ENCODE assay signal across 17 mouse cellular contexts in the genomic region with DNA sequence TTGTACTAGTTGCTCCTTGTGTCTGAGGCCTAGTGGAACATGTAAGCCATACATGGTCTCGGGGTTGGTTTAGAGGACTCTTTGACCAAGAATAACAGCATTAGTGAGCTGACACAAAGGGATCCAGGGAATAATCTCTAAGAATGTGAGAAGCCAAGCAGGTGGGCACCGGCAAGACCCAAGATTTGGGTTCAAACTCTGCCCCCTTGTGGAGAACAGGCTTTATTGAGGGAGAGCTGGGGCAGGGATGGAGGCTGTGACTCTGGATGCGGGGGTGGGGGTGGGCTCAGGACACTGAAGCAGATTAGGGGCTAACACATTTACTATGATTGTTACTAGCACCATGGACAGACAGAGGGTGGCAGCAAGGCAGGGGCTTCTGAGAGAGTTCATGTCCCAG. TPM values are rescaled to one million over a fixed set of nuclear protein-coding genes. Genes with fewer than 3 reads are reported as not detected.
A peak's percentile ranks its signal among the peaks of the same experiment; 100 is the strongest.
DNase-seq lines count a peak whose midpoint lies in the region; ATAC-seq and TF ChIP-seq lines count a peak whose summit lies in the region.
"Had no signal": no experiment of that assay in that cellular context is flagged by ENCODE, and none has a peak within 500 bp of the region (broad histone marks: within the 10 kb centered on the region; RNA-seq: fewer than 3 reads in every experiment).

No protein-coding gene starts in this region.

- H3K4me2 ChIP-seq in lung, embryonic 14.5 days = no peak overlapping the region
- no peak overlapping the region for H3K4me2 ChIP-seq in midbrain, embryonic 14.5 days (ENCODE audit: low read length)
- H3K4me2 ChIP-seq: embryonic facial prominence, embryonic 13.5 days; heart, embryonic 15.5 days; liver, embryonic 15.5 days had no signal

- H3K27ac ChIP-seq in lung, embryonic 14.5 days (ENCODE audit: low read depth) = no peak overlapping the region
- H3K27ac ChIP-seq in MEL (ENCODE audit: control insufficient read depth, low read depth, low read length) = no peak overlapping the region
- H3K27ac ChIP-seq in midbrain, embryonic 14.5 days (replicated peaks; ENCODE audit: low read depth, low read length) = no peak overlapping the region
- H3K27ac ChIP-seq in gastrocnemius, adult 2 months = no peak overlapping the region
- H3K27ac ChIP-seq: embryonic facial prominence, embryonic 13.5 days; heart, embryonic 15.5 days; liver, embryonic 15.5 days had no signal

- no peak for TF ChIP-seq EP300 in MEL (IDR thresholded peaks at IDR 0.05; ENCODE audit: low read depth in 1 of 2, low read length in 2 of 2)

- DNase-seq in cerebellum, adult 9-10 months = peak; percentile 34
- DNase-seq in cerebellum, adult 8-10 months = no peak
- DNase-seq in lung, embryonic 14.5 days = no peak
- no peak for DNase-seq in lung, postnatal 14 days
- DNase-seq in MEL (ENCODE audit: low read depth, low spot score) = peak; percentile 24
- peak; percentile 17 for DNase-seq in splenic B cell, adult 2 months (ENCODE audit: low read depth, low spot score)
- DNase-seq in midbrain, embryonic 14.5 days = no peak
- DNase-seq in gastrocnemius, adult 2 months = no peak
- DNase-seq: cerebellum, adult 2 months; gastrocnemius, postnatal 36 days; kidney, adult 9 months; lung, postnatal 10 days; thymus, postnatal 36 days had no signal

- intact Hi-C loops in gastrocnemius, adult 2 months (cut with DNase I) = no loop called here

- H3K9ac ChIP-seq in lung, embryonic 14.5 days = no peak overlapping the region
- no peak overlapping the region for H3K9ac ChIP-seq in MEL (ENCODE audit: control insufficient read depth, low read depth, low read length, poor library complexity, severe bottlenecking)
- H3K9ac ChIP-seq in midbrain, embryonic 14.5 days (replicated peaks; ENCODE audit: low read length) = no peak overlapping the region
- H3K9ac ChIP-seq: embryonic facial prominence, embryonic 13.5 days; heart, embryonic 15.5 days; liver, embryonic 15.5 days had no signal

- H3K4me3 ChIP-seq in lung, embryonic 14.5 days (ENCODE audit: low read depth, low read length) = no peak overlapping the region
- H3K4me3 ChIP-seq in MEL (ENCODE audit: control insufficient read depth in 1 of 2, insufficient read depth in 1 of 2, low read depth in 2 of 2, low read length in 2 of 2) = no peak overlapping the region
- no peak overlapping the region for H3K4me3 ChIP-seq in midbrain, embryonic 14.5 days (replicated peaks; ENCODE audit: low read depth, low read length)
- H3K4me3 ChIP-seq in gastrocnemius, adult 2 months = no peak overlapping the region
- H3K4me3 ChIP-seq: embryonic facial prominence, embryonic 13.5 days; heart, embryonic 15.5 days; liver, embryonic 15.5 days had no signal

- no peaks in the 10 kb centered on the region for H3K4me1 ChIP-seq in lung, embryonic 14.5 days (ENCODE audit: insufficient read depth)
- H3K4me1 ChIP-seq in MEL (ENCODE audit: control insufficient read depth in 1 of 2, insufficient read depth in 2 of 2, low read length in 2 of 2) = no peaks in the 10 kb centered on the region
- peaks cover 3% of the 10 kb centered on the region; the same call in 1 of the 2 replicates for H3K4me1 ChIP-seq in midbrain, embryonic 14.5 days (ENCODE audit: control insufficient read depth, insufficient read depth, low read length)
- H3K4me1 ChIP-seq: liver, embryonic 15.5 days had no signal

- TF ChIP-seq CTCF in lung, embryonic 14.5 days (IDR thresholded peaks at IDR 0.05; ENCODE audit: low read depth) = peak; percentile 15; the same call in 1 of the 2 replicates
- peak in 2 of 3 experiments; percentile 35 to 36; a peak in 4 of 6 replicates for TF ChIP-seq CTCF in MEL (IDR thresholded peaks at IDR 0.05 in 2 of 3, conservative IDR thresholded peaks at IDR 0.05 in 1 of 3; ENCODE audit: control insufficient read depth in 1 of 3, insufficient read depth in 1 of 3, low read depth in 2 of 3, low read length in 3 of 3, poor library complexity in 1 of 3, severe bottlenecking in 1 of 3)
- TF ChIP-seq CTCF in gastrocnemius, adult 2 months (IDR thresholded peaks at IDR 0.05) = no peak

- no peaks in the 10 kb centered on the region for H3K27me3 ChIP-seq in lung, embryonic 14.5 days (ENCODE audit: insufficient read depth, low read length)
- H3K27me3 ChIP-seq in MEL (ENCODE audit: control insufficient read depth in 1 of 2, insufficient read depth in 2 of 2, low read length in 2 of 2) = no peaks in the 10 kb centered on the region
- no peaks in the 10 kb centered on the region for H3K27me3 ChIP-seq in splenic B cell, adult 2 months (ENCODE audit: control insufficient read depth, insufficient read depth, low read length, poor library complexity, severe bottlenecking)
- H3K27me3 ChIP-seq in midbrain, embryonic 14.5 days (ENCODE audit: control insufficient read depth, insufficient read depth, low read length) = no peaks in the 10 kb centered on the region
- H3K27me3 ChIP-seq: embryonic facial prominence, embryonic 13.5 days; heart, embryonic 15.5 days; liver, embryonic 15.5 days had no signal

- ATAC-seq in lung, embryonic 14.5 days (ENCODE audit: insufficient read depth) = no peak
- no peak for ATAC-seq in midbrain, embryonic 14.5 days (ENCODE audit: low FRiP score, low TSS enrichment)
- ATAC-seq: forebrain, embryonic 14.5 days had no signal

- H3K9me3 ChIP-seq in lung, embryonic 14.5 days (ENCODE audit: low read depth, low read length) = no peaks in the 10 kb centered on the region
- H3K9me3 ChIP-seq in MEL (replicated peaks; ENCODE audit: insufficient read depth, low read length) = no peaks in the 10 kb centered on the region
- no peaks in the 10 kb centered on the region for H3K9me3 ChIP-seq in midbrain, embryonic 14.5 days (ENCODE audit: control insufficient read depth, low read length)
- H3K9me3 ChIP-seq: embryonic facial prominence, embryonic 13.5 days; heart, embryonic 15.5 days; liver, embryonic 15.5 days had no signal

- no peaks in the 10 kb centered on the region for H3K36me3 ChIP-seq in lung, embryonic 14.5 days (ENCODE audit: insufficient read depth)
- no peaks in the 10 kb centered on the region for H3K36me3 ChIP-seq in MEL (ENCODE audit: control insufficient read depth in 1 of 2, insufficient read depth in 2 of 2, low read length in 2 of 2)
- H3K36me3 ChIP-seq in splenic B cell, adult 2 months (ENCODE audit: control insufficient read depth, insufficient read depth, low read length, poor library complexity, severe bottlenecking) = no peaks in the 10 kb centered on the region
- no peaks in the 10 kb centered on the region for H3K36me3 ChIP-seq in midbrain, embryonic 14.5 days (ENCODE audit: control insufficient read depth, insufficient read depth, low read length)
- H3K36me3 ChIP-seq: embryonic facial prominence, embryonic 13.5 days; heart, embryonic 15.5 days; liver, embryonic 15.5 days had no signal

- 57% methylated on average over 3 of the region's 3 CpGs for WGBS in lung, embryonic 14.5 days
- 52% methylated on average over 3 of the region's 3 CpGs for WGBS in midbrain, embryonic 14.5 days

- TF ChIP-seq RAD21 in MEL (IDR thresholded peaks at IDR 0.05; ENCODE audit: low read depth, low read length) = no peak

- no peak for TF ChIP-seq POLR2A in MEL (IDR thresholded peaks at IDR 0.05; ENCODE audit: control insufficient read depth in 1 of 2, insufficient read depth in 1 of 2, low read depth in 1 of 2, low read length in 2 of 2, poor library complexity in 1 of 2)

- no peaks in the 10 kb centered on the region for H3K79me2 ChIP-seq in MEL (ENCODE audit: control insufficient read depth, insufficient read depth, low read length, poor library complexity)

TF ChIP-seq in MEL, 35 proteins besides CTCF, POLR2A, EP300 and RAD21:
- peak; percentile 41 for TF ChIP-seq SMC3 (IDR thresholded peaks at IDR 0.05; ENCODE audit: low read depth, low read length)
- TF ChIP-seq ZKSCAN1 (IDR thresholded peaks at IDR 0.05; ENCODE audit: low read depth, low read length) = no peak
- no peak for TF ChIP-seq E2F4 (IDR thresholded peaks at IDR 0.05; ENCODE audit: borderline replicate concordance, low read depth, low read length)

RNA-seq across cellular contexts. Expression of a gene that starts 43.8 kb away (rescaled TPM):
- 6.2 and 8.0 TPM in 2 replicates for polyA plus RNA-seq in lung, embryonic 14.5 days (2014; fragmentation: Nextera tagmentation; extraction: Ambion mirVana)
- total RNA-seq in MEL (2012; rRNA removed) = 5.4 and 6.8 TPM in 2 replicates
- 10 to 100 TPM in 1 of 2 experiments, not detected in 1; 11.3 TPM for polyA plus RNA-seq in MEL (2012; ENCODE audit: insufficient read depth in 1 of 2, insufficient read length in 2 of 2, low read depth in 1 of 2, low replicate concordance in 2 of 2, missing spikeins in 1 of 2)
- polyA plus RNA-seq in midbrain, embryonic 14.5 days (2014; fragmentation: Nextera tagmentation; extraction: Ambion mirVana) = 18.9 and 21.3 TPM in 2 replicates
- total RNA-seq in gastrocnemius, adult 2 months (2021) = under 1 TPM; 0.33 to 0.45 TPM

Comparison
In these comparisons a context has a peak if more than half of its experiments do, and no peak if none do; other contexts are left out.
1. DNase-seq: peak in cerebellum, adult 9-10 months (single experiment), MEL (single experiment) and splenic B cell, adult 2 months (single experiment); none in cerebellum, adult 8-10 months (single experiment), lung, embryonic 14.5 days (single experiment), lung, postnatal 14 days (single experiment), midbrain, embryonic 14.5 days (single experiment) and gastrocnemius, adult 2 months (single experiment).